Mouse (Mus musculus) hindbrain, embryonic 14.5 days (tissue): ENCODE data around the gene Erap1. TPM values are rescaled to one million over a fixed set of nuclear protein-coding genes. Genes with fewer than 3 reads are reported as not detected.
"Not testable (repeated sequence)": the region's sequence is repeated elsewhere in the genome, so short reads cannot be mapped to it uniquely, and the experiment has no call there.

Experiments
- ATAC-seq: fragments of 200-750 bp; cut with Nextera tagmentation; 2 replicates; pipeline ENCODE4 v1.8.0; 2017; ENCODE audit warnings: moderate number of reproducible peaks, mild to moderate bottlenecking, moderate TSS enrichment, moderate library complexity; ENCODE audit not compliant: low FRiP score
- DNase-seq: peaks from one replicate; pipeline ENCODE4 v3.0.0-alpha.2; 2015; ENCODE audit warnings: low spot score
- H3K27ac ChIP-seq: fragments of 300-500 bp; sonication (generic); 2 replicates; pipeline ENCODE4 v1.5.1; 2014; ENCODE audit warnings: mild to moderate bottlenecking, moderate library complexity
- H3K27me3 ChIP-seq: fragments of 300-500 bp; sonication (generic); 2 replicates; pipeline ENCODE4 v1.6.1; 2014; ENCODE audit warnings: mild to moderate bottlenecking, low read length, mixed read lengths; ENCODE audit not compliant: control insufficient read depth, insufficient read depth
- H3K36me3 ChIP-seq: fragments of 300-500 bp; sonication (generic); replicated peaks from 2 replicates; pipeline ENCODE4 v1.6.1; 2014; ENCODE audit not compliant: control insufficient read depth, insufficient read depth
- H3K4me1 ChIP-seq: fragments of 300-500 bp; sonication (generic); replicated peaks from 2 replicates; pipeline ENCODE4 v1.6.1; 2014; ENCODE audit warnings: antibody characterized with exemption, low read length, mixed read lengths; ENCODE audit not compliant: control insufficient read depth, insufficient read depth
- H3K4me2 ChIP-seq: fragments of 300-500 bp; sonication (generic); replicated peaks from 2 replicates; pipeline ENCODE4 v1.6.1; 2014; ENCODE audit warnings: mild to moderate bottlenecking, moderate library complexity
- H3K4me3 ChIP-seq: fragments of 300-500 bp; sonication (generic); replicated peaks from 2 replicates; pipeline ENCODE4 v1.5.1; 2014; ENCODE audit warnings: mild to moderate bottlenecking, low read length
- H3K9ac ChIP-seq: fragments of 300-500 bp; sonication (generic); 2 replicates; pipeline ENCODE4 v1.6.1; 2014
- H3K9me3 ChIP-seq: fragments of 300-500 bp; sonication (generic); 2 replicates; pipeline ENCODE4 v1.6.1; 2016; ENCODE audit warnings: low read length; ENCODE audit not compliant: control insufficient read depth
- WGBS: fragments of 180-500 bp; shearing (Covaris S2); extraction: QIAGEN DNeasy Blood & Tissue Kit; methylation state at CpG from one replicate; pipeline ENCODE4 v1.1.7; 2014; 5-methylcytosine and 5-hydroxymethylcytosine counted together
- polyA plus RNA-seq: library from polyadenylated mRNA; unstranded; fragments of >200 nt; fragmentation: Nextera tagmentation; extraction: Ambion mirVana; gene quantifications from 2 replicates; pipeline ENCODE4 v1.2.1, GENCODE M21; 2014

The Erap1 gene
- 6.9 and 7.4 TPM in 2 replicates for polyA plus RNA-seq

DNA sequence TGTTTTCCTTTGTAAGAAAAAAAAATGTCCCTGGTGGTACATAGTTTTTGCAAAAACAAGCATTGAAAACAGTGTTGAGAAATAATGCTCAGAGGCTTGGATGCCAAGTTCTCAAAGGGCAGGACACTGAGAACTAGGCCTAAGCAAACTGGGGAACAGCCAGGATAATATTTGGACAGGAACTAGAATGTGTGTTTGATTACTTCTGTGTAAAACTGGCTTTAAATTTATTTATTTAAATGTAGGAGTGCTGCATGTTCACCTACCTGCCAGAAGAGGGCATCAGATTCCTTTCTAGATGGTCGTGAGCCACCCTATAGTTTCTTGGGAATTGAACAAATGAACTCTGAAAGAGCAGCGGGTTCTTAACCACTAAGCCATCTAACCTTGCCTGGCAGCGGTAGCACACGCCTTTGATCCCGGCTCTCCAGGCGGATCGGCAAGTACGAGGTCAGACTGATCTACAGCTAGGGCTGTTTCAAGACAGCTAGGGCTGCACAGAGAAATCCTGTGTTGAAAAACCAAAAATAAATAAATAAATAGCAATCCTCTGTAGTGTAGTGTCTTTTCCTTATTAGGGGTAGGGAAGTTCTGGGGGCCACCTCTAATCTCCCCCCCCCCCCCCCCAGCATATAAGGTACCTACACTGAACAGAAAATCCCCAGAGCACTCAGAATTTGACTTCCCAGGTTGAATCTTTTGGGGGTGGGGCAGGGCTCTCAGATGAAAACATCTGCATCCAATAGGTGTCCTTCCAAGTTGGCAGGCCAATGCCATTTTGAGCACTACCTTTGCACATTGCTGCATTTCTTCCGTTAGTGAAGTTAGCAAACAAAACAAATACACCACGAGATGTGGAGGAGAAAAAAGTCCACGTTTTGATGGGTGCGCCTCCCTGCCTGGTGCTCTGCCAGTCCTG, at the start of gene Erap1:
Gene Erap1, plus strand, starts transcription at position 776 of the 919 bp plus-strand sequence.
- Histone ChIP-seq H3K4me3 (peak within 1 kb of the TSS; percentile 67), H3K4me1 (no peaks in the 10 kb centered on the region), H3K27ac (peak within 1 kb of the TSS; percentile 80), H3K9me3 (no peaks in the 10 kb centered on the region), H3K9ac (peak within 1 kb of the TSS; percentile 84), H3K4me2 (peak within 1 kb of the TSS; percentile 80), H3K36me3 (no peaks in the 10 kb centered on the region), H3K27me3 (no peaks in the 10 kb centered on the region)
- ATAC-seq (peak; percentile 75), DNase-seq (peak; percentile 75)
- 2% methylated on average over 12 of the region's 12 CpGs for WGBS

- not testable (repeated sequence) for H3K27me3 ChIP-seq, H3K36me3 ChIP-seq, DNase-seq, ATAC-seq, H3K9me3 ChIP-seq, H3K4me3 ChIP-seq, H3K9ac ChIP-seq, H3K4me1 ChIP-seq, H3K4me2 ChIP-seq, H3K27ac ChIP-seq
- 69% methylated on average over 12 of the region's 12 CpGs for WGBS
Observed at GRCm38 (mm10) chr13:74591401-74591821, 48.0 kb upstream of the Erap1 start.

DNA sequence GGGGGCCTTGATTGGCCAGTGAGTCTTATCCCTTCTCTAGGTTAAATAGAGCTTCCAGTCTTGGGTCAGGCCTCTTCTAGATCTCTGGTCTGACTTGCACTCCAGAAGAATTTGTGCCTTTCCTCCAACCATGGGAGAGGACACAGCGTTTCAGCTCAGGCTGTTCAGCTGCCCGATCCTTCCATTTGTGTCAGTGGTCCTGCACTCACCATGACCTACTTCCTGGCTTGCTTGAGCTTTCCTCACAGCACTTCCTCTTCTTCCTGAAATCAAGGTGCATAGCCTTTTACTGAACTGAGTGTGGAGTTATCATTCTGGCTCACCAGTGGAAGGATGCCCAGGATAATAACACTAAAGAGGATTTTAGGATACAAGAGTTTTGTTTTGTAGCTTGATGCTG, 47.5 kb upstream of the Erap1 start:
- not testable (repeated sequence) for H3K9me3 ChIP-seq, H3K36me3 ChIP-seq, DNase-seq, H3K27ac ChIP-seq, H3K4me3 ChIP-seq, H3K27me3 ChIP-seq, H3K4me2 ChIP-seq, ATAC-seq, H3K4me1 ChIP-seq, H3K9ac ChIP-seq
- 93% methylated on average over 2 of the region's 2 CpGs for WGBS

DNA sequence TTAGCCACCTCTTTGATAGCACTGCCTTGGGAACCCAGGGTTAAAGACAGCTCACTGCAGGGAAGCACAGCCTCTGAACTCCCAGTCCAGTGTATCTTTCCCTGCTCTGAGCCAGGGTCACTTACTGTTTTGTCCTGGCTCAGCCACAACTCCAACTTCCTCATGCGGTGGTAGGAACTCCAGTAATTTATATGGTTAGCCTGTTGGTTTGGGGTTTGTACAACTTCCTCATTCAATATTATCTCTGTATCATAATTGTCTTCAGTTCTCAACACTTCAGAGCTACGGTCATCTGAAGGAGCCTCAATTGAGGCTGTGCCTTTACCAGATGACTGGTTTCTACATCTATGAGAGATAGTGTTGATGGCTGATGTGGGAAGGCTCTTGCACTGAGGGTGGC, 42.3 kb upstream of the Erap1 start:
- not testable (repeated sequence) for H3K36me3 ChIP-seq, ATAC-seq, H3K4me1 ChIP-seq, H3K4me2 ChIP-seq, H3K27me3 ChIP-seq, DNase-seq, H3K27ac ChIP-seq, H3K9me3 ChIP-seq, H3K9ac ChIP-seq, H3K4me3 ChIP-seq
- WGBS, result 90% methylated on average over 2 of the region's 2 CpGs

- H3K4me2 ChIP-seq, H3K27ac ChIP-seq, ATAC-seq, H3K4me1 ChIP-seq, H3K9me3 ChIP-seq, H3K27me3 ChIP-seq, H3K9ac ChIP-seq, H3K4me3 ChIP-seq, DNase-seq: not testable (repeated sequence)
- H3K36me3 ChIP-seq, result peaks cover 20% of the 10 kb centered on the region
- WGBS, result no CpG with 5 or more reads among the region's 1 CpGs
Observed at GRCm38 (mm10) chr13:74601776-74602175, 37.6 kb upstream of the Erap1 start.

DNA sequence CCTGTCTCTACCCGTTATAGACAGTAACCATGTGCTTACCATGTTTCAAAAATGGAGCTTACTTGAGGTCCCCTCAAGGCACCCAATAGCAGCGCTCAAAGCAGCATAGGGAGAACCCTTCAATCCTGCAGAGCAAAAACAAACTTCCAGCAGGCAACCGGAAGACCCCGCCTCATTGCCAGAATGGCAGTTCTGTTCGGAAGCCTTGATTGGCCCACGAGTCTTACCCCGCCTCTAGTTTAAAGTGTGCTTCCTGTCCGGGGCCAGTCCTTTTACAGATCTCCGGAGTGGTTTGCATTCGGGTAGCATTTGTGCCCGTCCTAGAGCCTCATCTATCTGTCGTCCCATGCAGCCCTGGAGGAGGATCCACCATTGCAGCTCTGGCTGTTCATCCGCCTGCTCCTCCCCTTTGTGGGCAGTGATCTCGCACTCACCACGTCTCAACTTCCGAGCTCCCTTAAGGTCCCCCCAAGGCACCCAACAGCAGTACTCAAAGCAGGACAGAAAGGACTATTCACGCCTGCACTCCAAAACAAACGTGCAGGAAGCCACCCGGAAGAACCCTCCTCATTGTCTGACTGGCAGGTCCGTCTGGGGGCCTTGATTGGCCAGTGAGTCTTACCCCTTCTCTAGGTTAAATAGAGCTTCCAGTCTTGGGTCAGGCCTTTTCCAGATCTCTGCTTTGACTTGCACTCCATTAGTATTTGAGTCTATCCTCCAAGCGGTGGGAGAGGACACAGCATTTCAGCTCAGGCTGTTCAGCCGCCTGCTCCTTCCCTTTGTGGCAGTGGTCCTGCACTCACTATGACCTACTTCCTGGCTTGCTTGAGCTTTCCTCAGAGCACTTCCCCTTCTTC, 22.0 kb upstream of the Erap1 start:
- H3K9me3 ChIP-seq, H3K27me3 ChIP-seq, H3K4me1 ChIP-seq, H3K36me3 ChIP-seq: not testable (repeated sequence)
- H3K27ac ChIP-seq, result peak overlapping the region; percentile 83
- peak overlapping the region; percentile 73 for H3K4me2 ChIP-seq
- H3K4me3 ChIP-seq, result peak overlapping the region; percentile 49
- ATAC-seq, result peak; percentile 99
- 11% methylated on average over 22 of the region's 22 CpGs for WGBS
- H3K9ac ChIP-seq, result peak overlapping the region; percentile 52
- peak; percentile 78 for DNase-seq

DNA sequence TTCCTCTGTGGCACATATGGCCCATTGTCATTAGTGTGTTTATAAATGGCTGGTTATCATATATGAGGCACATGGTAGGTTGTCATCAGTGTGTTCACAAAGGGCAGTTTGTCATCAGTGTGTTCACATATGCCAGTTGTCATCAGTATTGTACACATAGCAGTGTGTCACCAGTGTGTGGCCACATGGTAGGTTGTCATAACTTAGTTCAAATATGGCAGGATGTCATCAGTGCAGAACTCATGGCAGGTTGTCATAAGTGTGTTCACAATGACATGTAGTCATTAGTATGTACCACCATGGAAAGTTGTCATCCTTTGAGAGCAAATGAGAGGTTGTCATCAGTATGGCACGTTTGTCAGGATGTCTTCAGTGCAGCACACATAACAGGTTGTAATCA, 7.0 kb upstream of the Erap1 start:
- H3K9ac ChIP-seq, result no peak overlapping the region
- H3K4me2 ChIP-seq, result no peak overlapping the region
- no peak for DNase-seq
- no peaks in the 10 kb centered on the region for H3K36me3 ChIP-seq
- no peaks in the 10 kb centered on the region for H3K9me3 ChIP-seq
- no peak overlapping the region for H3K27ac ChIP-seq
- no peak overlapping the region for H3K4me3 ChIP-seq
- H3K27me3 ChIP-seq, result no peaks in the 10 kb centered on the region
- no peaks in the 10 kb centered on the region for H3K4me1 ChIP-seq
- WGBS, result 57% methylated on average over 1 of the region's 1 CpGs
- no peak for ATAC-seq

DNA sequence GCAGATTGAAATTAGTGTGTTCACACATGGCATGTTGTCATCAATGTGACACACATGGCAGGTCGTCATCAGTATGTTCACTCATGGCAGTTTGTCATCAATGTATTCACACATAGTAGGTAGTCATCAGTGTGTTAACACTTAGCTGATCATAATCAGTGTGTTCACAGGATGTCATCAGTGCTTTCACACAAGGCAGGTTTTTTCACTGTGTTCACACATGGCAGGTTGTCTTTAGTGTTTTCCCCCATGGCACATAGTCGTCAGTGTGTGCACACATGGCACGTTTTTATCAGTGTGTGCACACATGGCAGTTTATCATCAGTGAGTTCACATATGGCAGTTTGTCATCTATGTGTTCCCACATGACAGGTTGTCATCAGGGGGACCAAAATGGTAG, 6.5 kb upstream of the Erap1 start:
- DNase-seq (no peak), ATAC-seq (no peak)
- Histone ChIP-seq H3K27ac (no peak overlapping the region), H3K4me1 (no peaks in the 10 kb centered on the region), H3K9me3 (no peaks in the 10 kb centered on the region), H3K36me3 (no peaks in the 10 kb centered on the region), H3K9ac (no peak overlapping the region), H3K4me3 (no peak overlapping the region), H3K27me3 (no peaks in the 10 kb centered on the region), H3K4me2 (no peak overlapping the region)
- 82% methylated on average over 3 of the region's 3 CpGs for WGBS
